Mouse (Mus musculus): Measurements from ENCODE around the gene Nedd4.
"Not testable (repeated sequence)": the region's sequence is repeated elsewhere in the genome, so short reads cannot be mapped to it uniquely, and the experiment has no call there.

Gene Nedd4

GRCm38 (mm10) chr9:72661895-72662661, at the start of gene Nedd4:
Gene Nedd4 (plus strand): TSS chr9:72662346.
- DNase-seq (ENCODE audit: low spot score), result peak; percentile 91

GRCm38 (mm10) chr9:72613884-72614283, 48.3 kb upstream of the Nedd4 start:
- DNase-seq (ENCODE audit: low spot score), result no peak

- DNase-seq (ENCODE audit: low spot score), result no peak
Measured at GRCm38 (mm10) chr9:72614786-72615480, 47.2 kb upstream of the Nedd4 start.

- DNase-seq (ENCODE audit: low spot score), result no peak
Measured at GRCm38 (mm10) chr9:72618037-72618436, 44.1 kb upstream of the Nedd4 start.

GRCm38 (mm10) chr9:72623605-72624004, 38.5 kb upstream of the Nedd4 start:
- DNase-seq (ENCODE audit: low spot score), result no peak

GRCm38 (mm10) chr9:72627598-72627997, 34.5 kb upstream of the Nedd4 start:
- DNase-seq (ENCODE audit: low spot score), result no peak

GRCm38 (mm10) chr9:72628591-72628990, 33.6 kb upstream of the Nedd4 start:
- no peak for DNase-seq (ENCODE audit: low spot score)

- no peak for DNase-seq (ENCODE audit: low spot score)
Measured at GRCm38 (mm10) chr9:72632198-72632597, 29.9 kb upstream of the Nedd4 start.

- DNase-seq (ENCODE audit: low spot score), result peak; percentile 88
Measured at GRCm38 (mm10) chr9:72635134-72635533, 27.0 kb upstream of the Nedd4 start.

- no peak for DNase-seq (ENCODE audit: low spot score)
Measured at GRCm38 (mm10) chr9:72636547-72636946, 25.6 kb upstream of the Nedd4 start.

- no peak for DNase-seq (ENCODE audit: low spot score)
Measured at GRCm38 (mm10) chr9:72637243-72637642, 24.9 kb upstream of the Nedd4 start.

- DNase-seq (ENCODE audit: low spot score), result peak; percentile 77
Measured at GRCm38 (mm10) chr9:72638951-72639842, 22.9 kb upstream of the Nedd4 start.

GRCm38 (mm10) chr9:72639843-72640621, 22.1 kb upstream of the Nedd4 start:
- peak; percentile 88 for DNase-seq (ENCODE audit: low spot score)

GRCm38 (mm10) chr9:72640642-72641041, 21.5 kb upstream of the Nedd4 start:
- no peak for DNase-seq (ENCODE audit: low spot score)

GRCm38 (mm10) chr9:72641093-72641680, 21.0 kb upstream of the Nedd4 start:
- DNase-seq (ENCODE audit: low spot score), result no peak

GRCm38 (mm10) chr9:72642756-72643447, 19.2 kb upstream of the Nedd4 start:
- DNase-seq (ENCODE audit: low spot score), result not testable (repeated sequence)

GRCm38 (mm10) chr9:72643651-72644417, 18.3 kb upstream of the Nedd4 start:
- no peak for DNase-seq (ENCODE audit: low spot score)

GRCm38 (mm10) chr9:72644418-72645110, 17.6 kb upstream of the Nedd4 start:
- no peak for DNase-seq (ENCODE audit: low spot score)

- DNase-seq (ENCODE audit: low spot score), result no peak
Measured at GRCm38 (mm10) chr9:72649781-72650180, 12.4 kb upstream of the Nedd4 start.

All from retina, embryonic 14.5 days (tissue).